Mouse (Mus musculus) monocyte, adult 2 months (primary cell): ENCODE data around the gene Pfdn2.

Experiments
- DNase-seq, 2 experiments: peaks; one replicate each; pipeline ENCODE4 v3.0.0; 2022; ENCODE audit warnings: low spot score in 2 of 2, low read depth in 1 of 2

The Pfdn2 gene

DNA sequence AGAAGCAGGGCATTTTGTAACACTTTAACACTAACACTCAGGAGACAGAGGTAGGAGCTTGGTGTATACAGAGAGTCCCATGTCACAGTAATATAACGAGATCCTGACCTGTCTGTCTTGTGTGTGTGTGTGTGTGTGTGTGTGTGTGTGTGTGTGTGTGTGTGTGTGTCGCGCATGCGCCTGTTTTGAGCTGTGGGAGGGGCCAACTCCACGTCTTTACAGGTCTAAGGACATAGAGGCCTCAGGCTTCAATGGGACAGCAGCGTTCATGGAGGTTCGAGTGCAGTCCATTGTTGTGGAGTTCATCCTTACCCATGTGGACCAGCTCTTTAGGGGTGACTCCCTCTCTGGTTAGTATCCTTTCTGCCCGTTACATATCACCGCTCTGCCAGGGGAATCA, 57.5 kb downstream of the Pfdn2 start:
- no peak for DNase-seq

- no peak for DNase-seq
Measured at GRCm38 (mm10) chr1:171407263-171407662, 61.8 kb downstream of the Pfdn2 start.
